Mouse (Mus musculus) hindbrain, embryonic 15.5 days (tissue): ENCODE results near the gene Cep89. TPM values are rescaled to one million over a fixed set of nuclear protein-coding genes. Genes with fewer than 3 reads are reported as not detected.

ENCODE experiments used
- ATAC-seq: fragments of 200-750 bp; cut with Nextera tagmentation; 2 replicates; pipeline ENCODE4 v1.8.0; 2017; ENCODE audit warnings: low read depth, moderate number of reproducible peaks, moderate TSS enrichment; ENCODE audit not compliant: low FRiP score
- H3K27ac ChIP-seq: fragments of 300-500 bp; sonication (generic); replicated peaks from 2 replicates; pipeline ENCODE4 v1.5.1; 2015; ENCODE audit warnings: mild to moderate bottlenecking, inconsistent platforms
- H3K27me3 ChIP-seq: fragments of 300-500 bp; sonication (generic); 2 replicates; pipeline ENCODE4 v1.6.1; 2015; ENCODE audit warnings: control low read depth, inconsistent platforms
- H3K36me3 ChIP-seq: fragments of 300-500 bp; sonication (generic); 2 replicates; pipeline ENCODE4 v1.6.1; 2015; ENCODE audit warnings: control low read depth, inconsistent platforms
- H3K4me1 ChIP-seq: fragments of 300-500 bp; sonication (generic); replicated peaks from 2 replicates; pipeline ENCODE4 v1.6.1; 2015; ENCODE audit warnings: control low read depth, inconsistent platforms
- H3K4me2 ChIP-seq: fragments of 300-500 bp; sonication (generic); 2 replicates; pipeline ENCODE4 v1.6.1; 2015; ENCODE audit warnings: moderate library complexity, mild to moderate bottlenecking, inconsistent platforms
- H3K4me3 ChIP-seq: fragments of 300-500 bp; sonication (generic); 2 replicates; pipeline ENCODE4 v1.5.1; 2015; ENCODE audit warnings: mild to moderate bottlenecking, inconsistent platforms
- H3K9ac ChIP-seq: fragments of 300-500 bp; sonication (generic); 2 replicates; pipeline ENCODE4 v1.6.1; 2015; ENCODE audit warnings: inconsistent platforms
- H3K9me3 ChIP-seq: fragments of 300-500 bp; sonication (generic); 2 replicates; pipeline ENCODE4 v1.6.1; 2016; ENCODE audit warnings: control low read depth, inconsistent platforms
- WGBS: fragments of 180-500 bp; shearing (Covaris S2); methylation state at CpG from one replicate; pipeline ENCODE4 v1.1.7; 2015; 5-methylcytosine and 5-hydroxymethylcytosine counted together
- polyA plus RNA-seq: library from polyadenylated mRNA; unstranded; fragments of >200 nt; fragmentation: Nextera tagmentation; extraction: Ambion mirVana; gene quantifications from 2 replicates; pipeline ENCODE4 v1.2.1, GENCODE M21; 2015

The Cep89 gene
- polyA plus RNA-seq, 1 experiment from 2014 or later: 33.2 TPM

DNA sequence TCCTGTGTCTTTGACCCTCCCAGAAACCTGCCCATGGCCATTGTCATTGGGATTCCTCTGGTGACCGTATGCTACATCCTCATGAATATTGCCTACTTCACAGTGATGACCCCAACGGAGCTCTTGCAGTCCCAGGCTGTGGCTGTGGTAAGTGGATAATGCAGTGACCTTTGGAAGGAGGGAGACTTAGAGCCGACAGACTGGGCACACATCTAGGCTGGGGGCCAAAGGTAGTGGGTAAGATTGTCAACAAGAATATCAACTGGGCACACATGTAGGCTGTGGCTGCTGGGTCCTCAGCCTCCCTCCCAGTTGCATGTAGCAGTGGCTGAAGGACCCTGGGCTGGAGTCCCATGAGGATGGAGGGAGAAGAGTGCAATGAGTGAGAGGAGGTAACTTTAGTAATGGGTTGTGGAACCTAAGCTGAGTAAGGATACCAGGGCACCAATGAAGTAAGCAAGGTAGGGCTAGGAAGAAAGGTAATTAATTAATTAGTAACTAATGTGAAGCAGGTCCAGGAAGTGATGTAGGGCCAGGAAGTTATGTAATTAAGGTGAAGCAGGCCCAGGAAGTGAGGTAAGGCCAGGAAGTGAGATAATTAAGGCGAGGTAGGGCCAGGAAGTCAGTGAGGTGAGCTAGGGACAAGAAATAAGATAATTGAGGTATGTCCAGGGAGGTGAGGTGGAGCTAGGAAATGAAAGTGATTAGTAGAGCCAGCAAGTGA is 59.4 kb downstream of the Cep89 start:
- Histone ChIP-seq H3K27me3 (no peaks in the 10 kb centered on the region), H3K4me1 (no peaks in the 10 kb centered on the region), H3K36me3 (no peaks in the 10 kb centered on the region), H3K9ac (no peak overlapping the region), H3K4me2 (no peak overlapping the region), H3K4me3 (no peak overlapping the region), H3K27ac (no peak overlapping the region), H3K9me3 (no peaks in the 10 kb centered on the region)
- WGBS: 86% methylated on average over 4 of the region's 4 CpGs
- ATAC-seq: no peak

DNA sequence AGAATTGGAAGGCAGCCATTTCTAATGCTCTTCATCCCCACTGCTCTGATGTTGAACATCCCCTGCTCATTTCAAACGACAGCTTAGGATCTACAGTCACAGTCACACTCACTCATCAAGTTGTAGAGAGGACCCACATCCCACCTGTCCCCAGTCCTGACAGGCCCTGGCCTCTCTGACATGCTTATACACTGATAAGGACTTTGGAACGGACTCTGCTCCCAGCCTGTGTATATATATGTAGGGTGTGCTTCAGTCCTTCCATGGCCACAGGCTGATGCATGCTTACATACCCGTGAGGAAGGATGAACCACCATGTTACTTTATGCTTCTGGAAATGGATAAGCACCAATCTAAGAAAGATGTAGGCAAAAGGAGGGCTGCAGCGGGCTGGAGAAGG is 64.1 kb downstream of the Cep89 start:
- H3K9ac ChIP-seq: no peak overlapping the region
- H3K4me2 ChIP-seq: no peak overlapping the region
- no peaks in the 10 kb centered on the region for H3K27me3 ChIP-seq
- no peaks in the 10 kb centered on the region for H3K9me3 ChIP-seq
- H3K27ac ChIP-seq: no peak overlapping the region
- 84% methylated on average over 4 of the region's 4 CpGs for WGBS
- no peaks in the 10 kb centered on the region for H3K36me3 ChIP-seq
- no peak for ATAC-seq
- no peaks in the 10 kb centered on the region for H3K4me1 ChIP-seq
- H3K4me3 ChIP-seq: no peak overlapping the region

DNA sequence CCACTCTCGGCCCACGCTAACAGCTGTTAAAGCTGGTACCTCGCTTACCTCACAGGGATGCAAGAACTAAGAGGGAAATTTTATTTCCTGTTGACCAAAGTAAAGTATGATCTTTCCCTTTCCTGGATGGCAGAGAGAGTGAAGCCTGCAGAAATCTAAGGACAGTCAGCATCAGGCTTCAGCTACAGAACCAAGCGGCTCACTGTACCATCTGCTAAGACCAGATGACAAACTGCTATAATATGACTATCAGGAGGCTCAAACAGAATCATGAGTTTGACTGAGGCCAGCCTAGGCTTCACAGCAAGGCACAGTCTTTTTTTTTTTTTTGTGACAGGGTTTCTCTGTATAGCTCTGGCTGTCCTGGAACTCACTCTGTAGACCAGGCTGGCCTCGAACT is 68.2 kb downstream of the Cep89 start:
- ATAC-seq: no peak
- H3K4me1 ChIP-seq: no peaks in the 10 kb centered on the region
- H3K4me3 ChIP-seq: no peak overlapping the region
- no peaks in the 10 kb centered on the region for H3K36me3 ChIP-seq
- H3K27me3 ChIP-seq: no peaks in the 10 kb centered on the region
- 98% methylated on average over 5 of the region's 5 CpGs for WGBS
- no peak overlapping the region for H3K4me2 ChIP-seq
- H3K9ac ChIP-seq: no peak overlapping the region
- no peaks in the 10 kb centered on the region for H3K9me3 ChIP-seq
- no peak overlapping the region for H3K27ac ChIP-seq

DNA sequence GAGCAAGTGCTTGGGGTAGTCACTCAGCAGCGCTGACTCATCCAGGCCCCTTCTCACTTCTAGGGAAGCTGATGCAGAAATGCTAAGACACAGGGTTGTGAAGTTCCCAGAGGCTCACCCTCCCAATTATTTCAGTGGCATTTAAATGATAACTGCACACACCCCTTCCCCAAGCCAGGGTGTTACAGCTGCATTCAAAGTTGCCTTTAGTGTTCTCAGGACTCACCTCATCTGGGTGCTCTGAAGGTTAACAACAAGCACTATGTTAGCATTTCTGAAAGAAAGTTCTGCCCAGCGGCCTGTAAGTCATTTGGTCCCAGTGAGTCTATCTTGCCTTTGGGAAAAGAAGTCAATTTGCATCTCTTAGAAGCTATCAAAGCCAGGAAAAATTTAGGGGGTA is 71.0 kb downstream of the Cep89 start:
- no peak for ATAC-seq
- WGBS: 68% methylated on average over 2 of the region's 2 CpGs
- Histone ChIP-seq H3K27me3 (no peaks in the 10 kb centered on the region), H3K9me3 (no peaks in the 10 kb centered on the region), H3K4me1 (no peaks in the 10 kb centered on the region), H3K4me2 (no peak overlapping the region), H3K4me3 (no peak overlapping the region), H3K27ac (no peak overlapping the region), H3K36me3 (no peaks in the 10 kb centered on the region), H3K9ac (no peak overlapping the region)

DNA sequence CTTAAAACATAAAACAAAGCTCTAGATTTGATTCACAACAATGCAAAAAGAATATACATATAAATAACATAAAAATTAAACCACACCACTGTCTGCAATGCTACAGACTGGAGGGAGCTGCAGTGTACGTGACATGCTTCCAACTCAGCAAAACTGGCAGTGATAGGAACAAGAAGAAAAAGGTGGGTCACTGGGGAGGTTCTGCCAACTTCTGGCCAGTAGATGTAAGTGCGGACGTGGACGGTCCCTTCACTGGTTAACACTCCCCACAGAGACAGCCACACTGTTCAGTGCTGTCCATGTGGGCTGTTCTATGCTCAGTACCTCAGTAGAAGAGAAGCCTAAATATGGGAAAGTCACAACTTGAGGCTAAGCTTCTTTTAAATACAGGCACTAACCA is 74.0 kb downstream of the Cep89 start:
- Histone ChIP-seq H3K4me3 (no peak overlapping the region), H3K4me2 (no peak overlapping the region), H3K27me3 (no peaks in the 10 kb centered on the region), H3K4me1 (no peaks in the 10 kb centered on the region), H3K9ac (no peak overlapping the region), H3K36me3 (no peaks in the 10 kb centered on the region), H3K27ac (no peak overlapping the region), H3K9me3 (no peaks in the 10 kb centered on the region)
- WGBS: 42% methylated on average over 4 of the region's 4 CpGs
- ATAC-seq: no peak

DNA sequence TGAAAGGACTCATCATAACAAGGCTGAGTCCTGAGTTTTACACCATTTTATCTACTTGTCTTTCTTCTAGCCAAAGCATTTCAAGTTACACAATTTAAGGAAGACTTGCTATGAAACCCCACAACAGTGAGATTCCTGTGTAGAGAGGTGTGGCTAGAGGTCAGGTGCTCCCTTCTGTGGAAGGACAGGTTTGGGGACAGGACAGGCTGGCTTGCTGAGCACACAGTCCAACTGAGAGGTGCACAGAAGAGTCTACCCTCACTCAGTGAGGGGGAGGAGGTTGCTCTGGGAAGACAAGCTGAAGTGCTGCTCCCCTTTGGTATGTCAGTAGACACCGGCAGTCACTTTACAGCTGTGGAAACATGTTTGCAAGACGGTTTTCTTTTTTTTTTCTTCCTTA is 79.6 kb downstream of the Cep89 start:
- 91% methylated on average over 2 of the region's 2 CpGs for WGBS
- Histone ChIP-seq H3K4me2 (no peak overlapping the region), H3K36me3 (no peaks in the 10 kb centered on the region), H3K9me3 (no peaks in the 10 kb centered on the region), H3K4me3 (no peak overlapping the region), H3K4me1 (no peaks in the 10 kb centered on the region), H3K27me3 (no peaks in the 10 kb centered on the region), H3K9ac (no peak overlapping the region), H3K27ac (no peak overlapping the region)
- ATAC-seq: no peak

DNA sequence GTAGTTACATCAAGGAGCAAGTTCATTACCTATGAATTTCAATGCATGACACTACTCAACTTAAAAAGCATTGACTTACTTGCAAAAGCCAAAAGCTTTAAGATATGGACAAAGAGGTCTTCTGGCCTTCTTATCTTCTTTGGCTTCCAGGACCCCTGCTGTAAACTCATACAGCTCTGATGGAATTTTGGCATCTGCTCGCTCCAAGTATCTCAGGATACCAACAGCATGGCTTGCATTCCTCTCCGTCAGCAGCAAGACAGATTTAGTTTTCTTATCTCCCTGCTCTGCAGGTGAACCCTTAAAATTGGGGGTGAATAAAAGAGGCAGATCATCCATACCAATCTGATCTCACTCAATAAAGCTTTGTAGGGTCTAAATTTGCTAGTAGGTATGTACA is 88.3 kb downstream of the Cep89 start:
- no peak overlapping the region for H3K4me2 ChIP-seq
- 85% methylated on average over 2 of the region's 2 CpGs for WGBS
- no peaks in the 10 kb centered on the region for H3K9me3 ChIP-seq
- no peaks in the 10 kb centered on the region for H3K27me3 ChIP-seq
- H3K4me1 ChIP-seq: no peaks in the 10 kb centered on the region
- no peak overlapping the region for H3K27ac ChIP-seq
- H3K36me3 ChIP-seq: no peaks in the 10 kb centered on the region
- no peak overlapping the region for H3K4me3 ChIP-seq
- no peak overlapping the region for H3K9ac ChIP-seq
- ATAC-seq: no peak

DNA sequence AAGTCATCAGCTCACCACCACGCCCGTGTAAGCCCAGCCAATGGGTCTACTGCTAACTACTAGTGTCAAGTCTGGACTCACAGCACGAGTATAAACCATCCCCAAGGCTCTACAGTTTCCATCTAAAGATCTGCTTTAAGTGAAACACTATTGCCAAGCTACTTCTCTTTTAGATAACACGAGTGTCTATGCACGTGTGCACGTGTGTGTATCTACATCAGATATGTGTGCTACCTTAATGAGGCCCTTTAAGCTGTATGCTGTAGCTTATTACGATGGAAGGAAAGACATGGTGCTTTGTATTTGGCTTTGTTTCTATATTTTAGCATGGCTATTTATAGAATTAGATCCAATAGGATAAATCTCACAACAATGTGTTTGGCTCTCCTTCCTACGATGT is 89.7 kb downstream of the Cep89 start:
- Histone ChIP-seq H3K4me3 (no peak overlapping the region), H3K27ac (no peak overlapping the region), H3K9me3 (no peaks in the 10 kb centered on the region), H3K4me2 (no peak overlapping the region), H3K4me1 (no peaks in the 10 kb centered on the region), H3K27me3 (no peaks in the 10 kb centered on the region), H3K9ac (no peak overlapping the region), H3K36me3 (no peaks in the 10 kb centered on the region)
- no peak for ATAC-seq
- WGBS: 89% methylated on average over 8 of the region's 8 CpGs

Other genes starting within 250 kb of the Cep89 start
- gene Slc7a10, start 210.7 kb upstream of the Cep89 start, polyA plus RNA-seq: 24.0 and 25.7 TPM in 2 replicates
- 28.3 and 30.6 TPM in 2 replicates for gene Lrp3, start 181.5 kb upstream of the Cep89 start, polyA plus RNA-seq
- gene Gpatch1, start 78.6 kb upstream of the Cep89 start, polyA plus RNA-seq: 17.9 and 20.0 TPM in 2 replicates
- 2.8 and 3.7 TPM in 2 replicates for gene Rhpn2, start 62.9 kb upstream of the Cep89 start, polyA plus RNA-seq
- 15.3 and 15.7 TPM in 2 replicates for gene Faap24, start 199 bp upstream of the Cep89 start, polyA plus RNA-seq
- 0.18 TPM in 1 of 2 replicates, not detected in the other for gene Slc7a9, start 51.8 kb downstream of the Cep89 start, polyA plus RNA-seq
- 0.73 and 1.1 TPM in 2 replicates for gene Tdrd12, start 140.7 kb downstream of the Cep89 start, polyA plus RNA-seq
- 99.8 and 99.9 TPM in 2 replicates for gene Nudt19, start 159.3 kb downstream of the Cep89 start, polyA plus RNA-seq
- 0.03 and 0.14 TPM in 2 replicates for gene Rgs9bp, start 188.5 kb downstream of the Cep89 start, polyA plus RNA-seq
- 19.0 and 20.2 TPM in 2 replicates for gene Ankrd27, start 189.2 kb downstream of the Cep89 start, polyA plus RNA-seq